Mouse (Mus musculus) small intestine, adult 2 months (tissue): ENCODE results near the gene Mfsd11.

ENCODE experiments used
- CTCF ChIP-seq: fragments of 200-500 bp; IDR thresholded peaks from 2 replicates; pipeline ENCODE4 v1.5.1; 2012; ENCODE audit warnings: low read depth, mild to moderate bottlenecking, control low read depth, inconsistent platforms, low read length, moderate library complexity, mixed read lengths; ENCODE audit not compliant: insufficient replicate concordance, insufficient read length; ENCODE audit errors: extremely low read depth
- POLR2A ChIP-seq: fragments of 200-500 bp; IDR thresholded peaks from 2 replicates; pipeline ENCODE4 v1.6.1; 2012; ENCODE audit warnings: low read depth, mild to moderate bottlenecking, control low read depth, inconsistent platforms, low read length, moderate library complexity

GRCm38 (mm10) chr11:116812793-116813529 lies 39.3 kb upstream of the Mfsd11 start:
- TF ChIP-seq CTCF (no peak), POLR2A (no peak)
